Mouse (Mus musculus) cerebellum, adult 2 months (tissue): ENCODE data around the gene Mmp7.

ENCODE experiments used
- CTCF ChIP-seq: fragments of 200-500 bp; IDR thresholded peaks from 2 replicates; pipeline ENCODE4 v1.5.1; 2011; ENCODE audit warnings: low read depth, mild to moderate bottlenecking, control low read depth, low read length, moderate library complexity, borderline replicate concordance; ENCODE audit not compliant: insufficient read depth
- POLR2A ChIP-seq: fragments of 200-500 bp; IDR thresholded peaks from 2 replicates; pipeline ENCODE4 v1.6.1; 2011; ENCODE audit warnings: low read length, control low read depth, borderline replicate concordance; ENCODE audit not compliant: insufficient read depth

DNA sequence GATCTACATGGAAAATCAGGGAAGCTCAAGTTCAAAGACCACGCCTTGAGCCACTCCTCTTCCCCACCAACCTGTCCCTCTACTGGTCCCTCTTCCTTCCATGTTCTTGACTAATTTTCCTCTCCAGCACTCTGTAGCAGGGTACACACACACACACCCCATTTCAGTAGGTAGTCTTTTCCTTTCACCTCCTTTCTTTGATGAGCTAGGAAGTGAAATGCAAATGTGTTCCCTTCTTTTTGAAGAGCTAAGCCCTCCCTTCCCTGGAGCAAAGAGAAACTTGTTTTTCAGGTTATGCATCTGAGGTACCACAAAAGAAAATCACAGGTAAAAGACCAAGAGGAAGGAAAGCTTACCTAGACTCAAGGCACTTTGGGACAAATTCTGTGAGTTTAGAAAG, 29.7 kb downstream of the Mmp7 start:
- TF ChIP-seq CTCF = no peak
- TF ChIP-seq POLR2A = no peak
